19 mouse cellular contexts compared by ENCODE assay signal in the genomic region with DNA sequence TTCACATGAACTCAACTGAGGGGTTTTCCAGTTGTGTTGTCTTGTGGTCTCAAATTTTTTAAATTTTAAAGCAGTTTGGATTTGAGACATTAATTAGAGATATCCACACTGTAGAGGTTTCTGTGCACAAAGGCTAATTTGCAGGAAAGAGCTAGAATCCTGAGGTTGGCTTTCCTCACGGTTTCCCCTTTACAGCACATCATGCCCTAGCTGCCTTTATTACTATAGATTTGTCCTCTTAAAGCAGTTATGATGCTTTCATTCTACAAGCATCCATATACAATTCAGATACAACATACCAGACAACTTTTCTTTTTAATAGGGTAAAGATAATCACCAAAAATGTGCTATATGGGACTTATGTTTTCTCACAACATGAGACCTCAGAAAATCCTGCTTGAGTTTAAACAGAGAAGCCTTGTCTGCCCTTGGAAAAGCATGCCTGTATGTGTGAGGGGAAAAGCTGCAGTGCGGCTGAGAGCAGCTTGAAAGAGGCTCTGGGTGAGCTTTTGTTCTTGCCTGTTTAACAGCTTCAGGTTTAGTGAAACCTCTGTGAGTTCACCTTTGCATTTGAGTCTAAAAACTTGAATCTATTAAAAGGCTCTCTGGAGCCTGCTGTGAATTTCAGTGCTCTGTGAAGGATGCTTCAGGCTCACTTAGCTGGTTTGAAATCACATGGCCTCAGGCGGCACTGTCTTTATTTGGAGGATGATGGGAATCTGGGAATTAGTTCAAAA.
A peak's percentile ranks its signal among the peaks of the same experiment; 100 is the strongest.
DNase-seq lines count a peak whose midpoint lies in the region; ATAC-seq and TF ChIP-seq lines count a peak whose summit lies in the region.
"Had no signal": no experiment of that assay in that cellular context is flagged by ENCODE, and none has a peak within 500 bp of the region (broad histone marks: within the 10 kb centered on the region; RNA-seq: fewer than 3 reads in every experiment).

No protein-coding gene starts in this region.

- H3K4me1 ChIP-seq in embryonic facial prominence, embryonic 11.5 days (ENCODE audit: control insufficient read depth, insufficient read depth, low read length), result no peaks in the 10 kb centered on the region
- H3K4me1 ChIP-seq in embryonic facial prominence, embryonic 10.5 days, result no peaks in the 10 kb centered on the region
- H3K4me1 ChIP-seq in forebrain, embryonic 13.5 days, result no peaks in the 10 kb centered on the region
- H3K4me1 ChIP-seq in hindbrain, postnatal 0 days (ENCODE audit: insufficient read depth, low read length), result no peaks in the 10 kb centered on the region
- H3K4me1 ChIP-seq: limb, embryonic 10.5 days had no signal

- no peak for ATAC-seq in embryonic facial prominence, embryonic 11.5 days (replicated peaks; ENCODE audit: insufficient number of reproducible peaks, low FRiP score, low TSS enrichment, low read depth)
- peak; percentile 85 for ATAC-seq in forebrain, embryonic 13.5 days
- ATAC-seq in hindbrain, postnatal 0 days, result peak; percentile 88
- ATAC-seq in cerebellum, adult (ENCODE audit: insufficient number of reproducible peaks, low FRiP score, low TSS enrichment), result no peak
- ATAC-seq: intestine, postnatal 0 days had no signal

- H3K4me3 ChIP-seq in embryonic facial prominence, embryonic 11.5 days (ENCODE audit: low read depth, low read length), result no peak overlapping the region
- no peak overlapping the region for H3K4me3 ChIP-seq in embryonic facial prominence, embryonic 10.5 days
- no peak overlapping the region for H3K4me3 ChIP-seq in forebrain, embryonic 13.5 days
- H3K4me3 ChIP-seq in hindbrain, postnatal 0 days (ENCODE audit: low read length), result no peak overlapping the region
- H3K4me3 ChIP-seq: erythroblast, embryonic 14.5 days; gastrocnemius, adult 2 months; heart, adult 2 months; limb, embryonic 10.5 days had no signal

- DNase-seq in embryonic facial prominence, embryonic 11.5 days (ENCODE audit: low spot score), result peak; percentile 11
- no peak for DNase-seq in embryonic facial prominence, embryonic 10.5 days (ENCODE audit: low spot score)
- peak; percentile 49 for DNase-seq in hindbrain, postnatal 0 days (ENCODE audit: low spot score)
- DNase-seq in retina, postnatal 1 day, result peak; percentile 48
- no peak for DNase-seq in right cerebral cortex, adult 18-20 months
- no peak for DNase-seq in heart, adult 8-10 months (ENCODE audit: low spot score)
- DNase-seq: adrenal gland, postnatal 25 days; cerebellum, adult 11 months; gastrocnemius, adult 2 months; heart, adult 2 months; heart, postnatal 14 days; kidney, postnatal 25 days; thymus, adult 2 months had no signal

- no peak overlapping the region for H3K9ac ChIP-seq in embryonic facial prominence, embryonic 11.5 days (replicated peaks; ENCODE audit: low read length)
- H3K9ac ChIP-seq in forebrain, embryonic 13.5 days, result no peak overlapping the region
- H3K9ac ChIP-seq in hindbrain, postnatal 0 days (replicated peaks; ENCODE audit: low read length), result 0 out of 2 replicates have a peak overlapping the region, but pooled peaks have one; percentile 10
- H3K9ac ChIP-seq: liver, embryonic 14.5 days had no signal

- no peaks in the 10 kb centered on the region for H3K36me3 ChIP-seq in embryonic facial prominence, embryonic 11.5 days (replicated peaks; ENCODE audit: control insufficient read depth, insufficient read depth, low read depth, low read length)
- H3K36me3 ChIP-seq in embryonic facial prominence, embryonic 10.5 days (replicated peaks), result no peaks in the 10 kb centered on the region
- no peaks in the 10 kb centered on the region for H3K36me3 ChIP-seq in forebrain, embryonic 13.5 days (ENCODE audit: poor library complexity, severe bottlenecking)
- no peaks in the 10 kb centered on the region for H3K36me3 ChIP-seq in hindbrain, postnatal 0 days (ENCODE audit: insufficient read depth, low read length)
- H3K36me3 ChIP-seq: limb, embryonic 10.5 days had no signal

- no peak overlapping the region for H3K27ac ChIP-seq in embryonic facial prominence, embryonic 11.5 days (replicated peaks; ENCODE audit: low read depth, low read length)
- H3K27ac ChIP-seq in embryonic facial prominence, embryonic 10.5 days (replicated peaks), result no peak overlapping the region
- peak overlapping the region; percentile 12; the same call in 1 of the 2 replicates for H3K27ac ChIP-seq in forebrain, embryonic 13.5 days
- peak overlapping the region; percentile 33; the same call in 1 of the 2 replicates for H3K27ac ChIP-seq in hindbrain, postnatal 0 days
- H3K27ac ChIP-seq: gastrocnemius, adult 2 months; heart, adult 2 months; limb, embryonic 10.5 days; liver, embryonic 14.5 days had no signal

- H3K9me3 ChIP-seq in embryonic facial prominence, embryonic 11.5 days (replicated peaks; ENCODE audit: control insufficient read depth, low read length), result no peaks in the 10 kb centered on the region
- 0 out of 2 replicates have a peak, but pooled peaks cover 3% of the 10 kb centered on the region for H3K9me3 ChIP-seq in embryonic facial prominence, embryonic 10.5 days
- no peaks in the 10 kb centered on the region for H3K9me3 ChIP-seq in forebrain, embryonic 13.5 days (replicated peaks)
- H3K9me3 ChIP-seq in hindbrain, postnatal 0 days (ENCODE audit: low read length), result no peaks in the 10 kb centered on the region
- H3K9me3 ChIP-seq: limb, embryonic 10.5 days had no signal

- WGBS in embryonic facial prominence, embryonic 11.5 days, result 34% methylated on average over 3 of the region's 3 CpGs
- 37% methylated on average over 3 of the region's 3 CpGs for WGBS in embryonic facial prominence, embryonic 10.5 days
- 3% methylated on average over 3 of the region's 3 CpGs for WGBS in forebrain, embryonic 13.5 days
- 26% methylated on average over 3 of the region's 3 CpGs for whole genome bisulfite sequencing in hindbrain, postnatal 0 days

- H3K27me3 ChIP-seq in embryonic facial prominence, embryonic 11.5 days (ENCODE audit: control insufficient read depth, insufficient read depth, low read length), result no peaks in the 10 kb centered on the region
- H3K27me3 ChIP-seq in embryonic facial prominence, embryonic 10.5 days (replicated peaks; ENCODE audit: low read depth, poor library complexity, severe bottlenecking), result no peaks in the 10 kb centered on the region
- H3K27me3 ChIP-seq in forebrain, embryonic 13.5 days, result no peaks in the 10 kb centered on the region
- no peaks in the 10 kb centered on the region for H3K27me3 ChIP-seq in hindbrain, postnatal 0 days (ENCODE audit: insufficient read depth, low read length)

- TF ChIP-seq CTCF in hindbrain, postnatal 0 days (IDR thresholded peaks at IDR 0.05; ENCODE audit: low read depth), result no peak

- no peak overlapping the region for H3K4me2 ChIP-seq in embryonic facial prominence, embryonic 11.5 days (ENCODE audit: low read depth, low read length)
- no peak overlapping the region for H3K4me2 ChIP-seq in forebrain, embryonic 13.5 days
- no peak overlapping the region for H3K4me2 ChIP-seq in hindbrain, postnatal 0 days (ENCODE audit: low read depth, low read length)

Comparison
In these comparisons a context has a peak if more than half of its experiments do, and no peak if none do; other contexts are left out.
1. DNase-seq: peak in embryonic facial prominence, embryonic 11.5 days (single experiment), hindbrain, postnatal 0 days (single experiment) and retina, postnatal 1 day (single experiment); none in embryonic facial prominence, embryonic 10.5 days (single experiment), right cerebral cortex, adult 18-20 months (single experiment) and heart, adult 8-10 months (single experiment).
2. ATAC-seq: peak in forebrain, embryonic 13.5 days (single experiment) and hindbrain, postnatal 0 days (single experiment); none in embryonic facial prominence, embryonic 11.5 days (single experiment) and cerebellum, adult (single experiment).
3. H3K27ac ChIP-seq: peak in forebrain, embryonic 13.5 days (single experiment) and hindbrain, postnatal 0 days (single experiment); none in embryonic facial prominence, embryonic 11.5 days (single experiment) and embryonic facial prominence, embryonic 10.5 days (single experiment).